Comparison of ENCODE assay signal across 9 mouse cellular contexts in the genomic region with DNA sequence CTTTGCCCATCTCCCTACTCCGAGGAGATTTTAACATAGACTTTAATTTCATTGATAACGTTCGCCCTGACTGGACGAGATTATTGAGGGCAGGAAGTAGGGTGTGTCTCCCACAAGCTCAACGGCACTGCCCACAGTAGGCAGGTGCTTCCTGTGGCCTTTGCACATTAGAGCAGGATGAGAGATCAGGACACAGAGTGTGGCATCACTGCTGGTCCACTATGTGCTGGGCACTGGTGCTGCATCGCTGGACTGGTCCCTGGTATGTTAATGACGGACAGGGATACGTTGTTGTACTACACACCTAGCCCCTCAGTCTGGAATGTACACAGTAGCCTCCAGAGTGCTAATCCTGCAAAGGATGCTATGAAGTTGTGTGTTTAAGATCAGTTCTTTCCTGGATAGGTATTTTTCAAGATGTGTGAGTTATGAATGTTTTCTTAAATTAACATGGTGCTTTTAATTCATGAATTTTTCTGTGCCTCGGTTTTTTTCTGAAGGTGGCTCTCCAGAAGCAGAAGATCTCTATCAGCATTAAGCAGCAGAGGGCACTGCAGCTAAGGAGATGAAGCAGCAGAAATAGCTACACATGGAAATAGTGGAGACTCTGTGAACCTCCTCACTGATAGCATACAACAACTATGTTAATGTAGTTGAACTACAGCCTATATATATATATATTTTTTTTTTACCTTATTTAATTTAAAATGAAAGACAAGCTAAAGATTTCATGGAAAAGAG.
DNase-seq lines count a peak whose midpoint lies in the region; TF ChIP-seq lines count a peak whose summit lies in the region.
"Had no signal": no experiment of that assay in that cellular context is flagged by ENCODE, and none has a peak within 500 bp of the region (broad histone marks: within the 10 kb centered on the region; RNA-seq: fewer than 3 reads in every experiment).

No protein-coding gene starts in this region.

- TF ChIP-seq EP300 in MEL (IDR thresholded peaks at IDR 0.05; ENCODE audit: low read depth in 1 of 2, low read length in 2 of 2), result peak; percentile 80 to 96

- TF ChIP-seq POLR2A in MEL (IDR thresholded peaks at IDR 0.05; ENCODE audit: control insufficient read depth in 1 of 2, insufficient read depth in 1 of 2, low read depth in 1 of 2, low read length in 2 of 2, poor library complexity in 1 of 2), result no peak

- peak overlapping the region; percentile 55 to 64 for H3K4me3 ChIP-seq in MEL (ENCODE audit: control insufficient read depth in 1 of 2, insufficient read depth in 1 of 2, low read depth in 2 of 2, low read length in 2 of 2)
- H3K4me3 ChIP-seq in layer of hippocampus, adult 2 months, result no peak overlapping the region
- H3K4me3 ChIP-seq: heart, embryonic 15.5 days had no signal

- peak; percentile 90 for TF ChIP-seq RAD21 in MEL (IDR thresholded peaks at IDR 0.05; ENCODE audit: low read depth, low read length)

- H3K79me2 ChIP-seq in MEL (ENCODE audit: control insufficient read depth, insufficient read depth, low read length, poor library complexity), result no peaks in the 10 kb centered on the region

- peak overlapping the region; percentile 44 for H3K9ac ChIP-seq in MEL (ENCODE audit: control insufficient read depth, low read depth, low read length, poor library complexity, severe bottlenecking)
- H3K9ac ChIP-seq: heart, embryonic 15.5 days had no signal

- TF ChIP-seq CTCF in MEL (IDR thresholded peaks at IDR 0.05 in 2 of 3, conservative IDR thresholded peaks at IDR 0.05 in 1 of 3; ENCODE audit: control insufficient read depth in 1 of 3, insufficient read depth in 1 of 3, low read depth in 2 of 3, low read length in 3 of 3, poor library complexity in 1 of 3, severe bottlenecking in 1 of 3), result peak in 2 of 3 experiments; percentile 61 to 77; a peak in 4 of 6 replicates
- TF ChIP-seq CTCF in layer of hippocampus, adult 2 months (conservative IDR thresholded peaks at IDR 0.05), result peak; percentile 91

- H3K36me3 ChIP-seq in MEL (ENCODE audit: control insufficient read depth in 1 of 2, insufficient read depth in 2 of 2, low read length in 2 of 2), result peaks cover 0 to 17% of the 10 kb centered on the region in 2 experiments; a peak in 2 of 4 replicates
- H3K36me3 ChIP-seq: heart, embryonic 15.5 days had no signal

- no peaks in the 10 kb centered on the region for H3K27me3 ChIP-seq in MEL (ENCODE audit: control insufficient read depth in 1 of 2, insufficient read depth in 2 of 2, low read length in 2 of 2)
- H3K27me3 ChIP-seq: heart, embryonic 15.5 days had no signal

- no peaks in the 10 kb centered on the region for H3K9me3 ChIP-seq in MEL (replicated peaks; ENCODE audit: insufficient read depth, low read length)
- H3K9me3 ChIP-seq: heart, embryonic 15.5 days had no signal

- H3K4me1 ChIP-seq in MEL (ENCODE audit: control insufficient read depth in 1 of 2, insufficient read depth in 2 of 2, low read length in 2 of 2), result peaks cover 6 to 20% of the 10 kb centered on the region in 2 experiments
- H3K4me1 ChIP-seq: heart, embryonic 15.5 days had no signal

- DNase-seq in MEL (ENCODE audit: low read depth, low spot score), result peak; percentile 82
- peak; percentile 56 for DNase-seq in adrenal gland, postnatal 14 days
- DNase-seq in embryo, embryonic 11.5 days (ENCODE audit: low read depth, low spot score), result peak; percentile 27
- peak; percentile 27 to 72 for DNase-seq in heart, adult 9 months (ENCODE audit: low spot score in 2 of 2)
- DNase-seq in layer of hippocampus, adult 2 months (ENCODE audit: low spot score in 2 of 2), result peak; percentile 60 to 75
- DNase-seq in lung, postnatal 10 days, result peak; percentile 78
- DNase-seq in retina, postnatal 1 day, result peak; percentile 75
- DNase-seq in urinary bladder, postnatal 4 days (ENCODE audit: low spot score in 2 of 2), result no peak

- H3K27ac ChIP-seq in MEL (ENCODE audit: control insufficient read depth, low read depth, low read length), result peak overlapping the region; percentile 73
- H3K27ac ChIP-seq in layer of hippocampus, adult 2 months, result no peak overlapping the region
- H3K27ac ChIP-seq: heart, embryonic 15.5 days had no signal

TF ChIP-seq in MEL, 35 proteins besides CTCF, POLR2A, EP300 and RAD21:
- peak; percentile 95 for TF ChIP-seq ZKSCAN1 (IDR thresholded peaks at IDR 0.05; ENCODE audit: low read depth, low read length)
- TF ChIP-seq ZNF384 (IDR thresholded peaks at IDR 0.05; ENCODE audit: low read depth, low read length), result peak; percentile 83
- no peak for TF ChIP-seq GABPA (IDR thresholded peaks at IDR 0.05; ENCODE audit: low read depth, low read length)
- TF ChIP-seq TBP (IDR thresholded peaks at IDR 0.05; ENCODE audit: low read depth, low read length), result no peak; the same call in 1 of the 2 replicates
- TF ChIP-seq TAL1 (IDR thresholded peaks at IDR 0.05; ENCODE audit: low read length), result peak; percentile 51
- TF ChIP-seq POLR2AphosphoS5 (IDR thresholded peaks at IDR 0.05; ENCODE audit: borderline replicate concordance, low read depth, low read length), result no peak
- peak; percentile 68 for TF ChIP-seq SIN3A (IDR thresholded peaks at IDR 0.05; ENCODE audit: low read length)
- TF ChIP-seq CHD1 (IDR thresholded peaks at IDR 0.05; ENCODE audit: low read depth, low read length), result 0 out of 2 replicates have a peak, but pooled peaks have one; percentile 21
- TF ChIP-seq USF2 (IDR thresholded peaks at IDR 0.05; ENCODE audit: borderline replicate concordance in 1 of 2, insufficient read depth in 1 of 2, low read depth in 1 of 2, low read length in 2 of 2), result no peak
- TF ChIP-seq KAT2A (conservative IDR thresholded peaks at IDR 0.05; ENCODE audit: low read depth, low read length), result no peak
- no peak for TF ChIP-seq MEF2A (IDR thresholded peaks at IDR 0.05; ENCODE audit: extremely low read depth, insufficient replicate concordance, low read depth, low read length, poor library complexity, severe bottlenecking)
- no peak for TF ChIP-seq MAZ (IDR thresholded peaks at IDR 0.05; ENCODE audit: low read depth, low read length)
- TF ChIP-seq TCF12 (IDR thresholded peaks at IDR 0.05; ENCODE audit: low read depth, low read length), result peak; percentile 90
- no peak for TF ChIP-seq MAX (IDR thresholded peaks at IDR 0.05; ENCODE audit: low read length)
- TF ChIP-seq GATA1 (IDR thresholded peaks at IDR 0.05; ENCODE audit: low read depth, low read length), result peak; percentile 62
- TF ChIP-seq ETS1 (IDR thresholded peaks at IDR 0.05; ENCODE audit: low read depth, low read length), result peak; percentile 65
- TF ChIP-seq BHLHE40 (IDR thresholded peaks at IDR 0.05; ENCODE audit: borderline replicate concordance, low read depth, low read length), result no peak
- peak; percentile 33; the same call in 1 of the 2 replicates for TF ChIP-seq ELF1 (IDR thresholded peaks at IDR 0.05; ENCODE audit: low read depth, low read length)
- peak; percentile 52; the same call in 1 of the 2 replicates for TF ChIP-seq MXI1 (IDR thresholded peaks at IDR 0.05; ENCODE audit: low read depth, low read length)
- TF ChIP-seq ZMIZ1 (IDR thresholded peaks at IDR 0.05; ENCODE audit: low read depth, low read length), result no peak
- TF ChIP-seq MAFK (IDR thresholded peaks at IDR 0.05; ENCODE audit: borderline replicate concordance, low read depth, low read length), result no peak
- TF ChIP-seq POLR2AphosphoS2 (IDR thresholded peaks at IDR 0.05; ENCODE audit: low read length), result no peak
- no peak; the same call in 1 of the 2 replicates for TF ChIP-seq HCFC1 (IDR thresholded peaks at IDR 0.05; ENCODE audit: low read depth, low read length)
- TF ChIP-seq E2F4 (IDR thresholded peaks at IDR 0.05; ENCODE audit: borderline replicate concordance, low read depth, low read length), result no peak
- peak; percentile 89 for TF ChIP-seq SMC3 (IDR thresholded peaks at IDR 0.05; ENCODE audit: low read depth, low read length)
- peak; percentile 95 for TF ChIP-seq ZC3H11A (IDR thresholded peaks at IDR 0.05; ENCODE audit: low read depth, low read length)
- peak; percentile 80 for TF ChIP-seq MYB (IDR thresholded peaks at IDR 0.05; ENCODE audit: low read depth, low read length)
- TF ChIP-seq JUND (IDR thresholded peaks at IDR 0.05; ENCODE audit: low read depth, low read length), result no peak
- TF ChIP-seq NELFE (IDR thresholded peaks at IDR 0.05; ENCODE audit: low read depth, low read length), result no peak
- no peak for TF ChIP-seq UBTF (IDR thresholded peaks at IDR 0.05; ENCODE audit: borderline replicate concordance, insufficient read depth, low read depth, low read length)
- peak; percentile 62; the same call in 1 of the 2 replicates for TF ChIP-seq RCOR1 (IDR thresholded peaks at IDR 0.05; ENCODE audit: low read depth, low read length)
- TF ChIP-seq CHD2 (IDR thresholded peaks at IDR 0.05; ENCODE audit: low read length), result no peak
- TF ChIP-seq NRF1 (IDR thresholded peaks at IDR 0.05; ENCODE audit: insufficient read depth, low read depth, low read length, poor library complexity, severe bottlenecking), result no peak
- TF ChIP-seq MYC (IDR thresholded peaks at IDR 0.05; ENCODE audit: low read depth, low read length), result no peak
- TF ChIP-seq USF1 (IDR thresholded peaks at IDR 0.05; ENCODE audit: low read depth, low read length), result no peak

Comparison
In these comparisons a context has a peak if more than half of its experiments do, and no peak if none do; other contexts are left out.
1. DNase-seq: peak in MEL (single experiment), adrenal gland, postnatal 14 days (single experiment), embryo, embryonic 11.5 days (single experiment), heart, adult 9 months (2 of 2), layer of hippocampus, adult 2 months (2 of 2), lung, postnatal 10 days (single experiment) and retina, postnatal 1 day (single experiment); none in urinary bladder, postnatal 4 days (0 of 2).